Mouse (Mus musculus): ENCODE results near the gene Dcaf17. TPM values are rescaled to one million over a fixed set of nuclear protein-coding genes. Genes with fewer than 3 reads are reported as not detected.

Gene Dcaf17
- total and polyA plus RNA-seq, 3 experiments: 15.6 to 28.1 (median 22.7) TPM

- in situ Hi-C loops (cut with MboI; ENCODE audit: low pct_ligation_motif_present, low pct_unique_long_range_greater_than_20kb, low sequenced_read_pairs) (no loop called here), dilution Hi-C loops (cut with MboI; ENCODE audit: extremely low pct_ligation_motif_present, extremely low pct_unique_long_range_greater_than_20kb, low sequenced_read_pairs) (no loop called here)
- H3K4me1 ChIP-seq (ENCODE audit: control insufficient read depth in 1 of 2, insufficient read depth in 2 of 2): no peaks in the 10 kb centered on the region
- no peaks in the 10 kb centered on the region for H3K79me2 ChIP-seq (replicated peaks; ENCODE audit: control insufficient read depth, extremely low read depth, insufficient read depth, poor library complexity, severe bottlenecking)
- peaks cover 2% of the 10 kb centered on the region for H3K9me3 ChIP-seq (replicated peaks; ENCODE audit: low read length)
- no peak overlapping the region for H3K27ac ChIP-seq (ENCODE audit: insufficient read depth, low read depth)
- no peaks in the 10 kb centered on the region for H3K27me3 ChIP-seq (replicated peaks)
- TF ChIP-seq JUN (IDR thresholded peaks at IDR 0.05; ENCODE audit: insufficient read depth, low read depth, low read length): no peak
- no peak for TF ChIP-seq USF1 (IDR thresholded peaks at IDR 0.05; ENCODE audit: low read depth, low read length)
- TF ChIP-seq JUND (conservative IDR thresholded peaks at IDR 0.05; ENCODE audit: low read depth, low read length): no peak
- no peak for TF ChIP-seq PAX5 (IDR thresholded peaks at IDR 0.05; ENCODE audit: low read length)
- TF ChIP-seq EP300 (IDR thresholded peaks at IDR 0.05; ENCODE audit: low read length): no peak
- no peak for TF ChIP-seq ZC3H11A (IDR thresholded peaks at IDR 0.05; ENCODE audit: low read depth, low read length)
- no peak for DNase-seq (ENCODE audit: extremely low read depth)
- H3K9ac ChIP-seq (ENCODE audit: insufficient read depth, low read depth): no peak overlapping the region
- H3K4me3 ChIP-seq (replicated peaks in 1 of 3; ENCODE audit: low read depth in 2 of 3, low read length in 2 of 3, poor library complexity in 1 of 3): no peak overlapping the region
- H3K36me3 ChIP-seq (replicated peaks in 1 of 2; ENCODE audit: control insufficient read depth in 1 of 2, insufficient read depth in 1 of 2, low read length in 1 of 2): no peaks in the 10 kb centered on the region
- no peak overlapping the region for H3K4me2 ChIP-seq (ENCODE audit: insufficient read depth, low read depth, poor library complexity, severe bottlenecking)
Measured at GRCm38 (mm10) chr2:71134836-71135235, 79.7 kb downstream of the Dcaf17 start.

GRCm38 (mm10) chr2:71140622-71141021 is 85.5 kb downstream of the Dcaf17 start:
- no peak for DNase-seq (ENCODE audit: extremely low read depth)
- H3K4me3 ChIP-seq (replicated peaks in 1 of 3; ENCODE audit: low read depth in 2 of 3, low read length in 2 of 3, poor library complexity in 1 of 3): peak overlapping the region in 1 of 3 experiments; percentile 0

GRCm38 (mm10) chr2:71142410-71142809 is 87.3 kb downstream of the Dcaf17 start:
- in situ Hi-C loops (cut with MboI; ENCODE audit: low pct_ligation_motif_present, low pct_unique_long_range_greater_than_20kb, low sequenced_read_pairs): loop anchor here (10.0 kb wide), 1 partner anchor 62 kb away; no protein-coding TSS in a partner anchor
- dilution Hi-C loops (cut with MboI; ENCODE audit: extremely low pct_ligation_motif_present, extremely low pct_unique_long_range_greater_than_20kb, low sequenced_read_pairs): no loop called here
- no peaks in the 10 kb centered on the region for H3K4me1 ChIP-seq (ENCODE audit: control insufficient read depth in 1 of 2, insufficient read depth in 2 of 2)
- no peak overlapping the region for H3K4me2 ChIP-seq (ENCODE audit: insufficient read depth, low read depth, poor library complexity, severe bottlenecking)
- TF ChIP-seq RCOR1 (conservative IDR thresholded peaks at IDR 0.05; ENCODE audit: low read depth, low read length) (no peak), POLR2A (IDR thresholded peaks at IDR 0.05; ENCODE audit: low read depth, low read length) (no peak), MAFK (IDR thresholded peaks at IDR 0.05; ENCODE audit: insufficient replicate concordance, low read length) (no peak), USF2 (conservative IDR thresholded peaks at IDR 0.05; ENCODE audit: low read depth, low read length) (no peak), ZKSCAN1 (IDR thresholded peaks at IDR 0.05; ENCODE audit: borderline replicate concordance, low read depth, low read length) (no peak), E2F4 (IDR thresholded peaks at IDR 0.05; ENCODE audit: insufficient replicate concordance, low read depth, low read length) (no peak), MYC (IDR thresholded peaks at IDR 0.05; ENCODE audit: low read depth, low read length) (no peak), MXI1 (IDR thresholded peaks at IDR 0.05; ENCODE audit: low read depth, low read length) (no peak), MAZ (IDR thresholded peaks at IDR 0.05; ENCODE audit: low read depth, low read length) (no peak), ZMIZ1 (IDR thresholded peaks at IDR 0.05; ENCODE audit: low read depth, low read length) (no peak), GABPA (IDR thresholded peaks at IDR 0.05; ENCODE audit: insufficient replicate concordance, low read depth, low read length) (no peak), CHD1 (IDR thresholded peaks at IDR 0.05; ENCODE audit: low read depth, low read length) (no peak), BHLHE40 (IDR thresholded peaks at IDR 0.05; ENCODE audit: low read depth, low read length) (no peak), NRF1 (IDR thresholded peaks at IDR 0.05; ENCODE audit: low read depth, low read length) (no peak), JUN (IDR thresholded peaks at IDR 0.05; ENCODE audit: insufficient read depth, low read depth, low read length) (no peak)
- no peak overlapping the region for H3K9ac ChIP-seq (ENCODE audit: insufficient read depth, low read depth)
- no peaks in the 10 kb centered on the region for H3K36me3 ChIP-seq (replicated peaks in 1 of 2; ENCODE audit: control insufficient read depth in 1 of 2, insufficient read depth in 1 of 2, low read length in 1 of 2)
- H3K27ac ChIP-seq (ENCODE audit: insufficient read depth, low read depth): no peak overlapping the region
- H3K27me3 ChIP-seq (replicated peaks): no peaks in the 10 kb centered on the region
- peaks cover 2% of the 10 kb centered on the region for H3K9me3 ChIP-seq (replicated peaks; ENCODE audit: low read length)
- H3K4me3 ChIP-seq (replicated peaks in 1 of 3; ENCODE audit: low read depth in 2 of 3, low read length in 2 of 3, poor library complexity in 1 of 3): no peak overlapping the region
- H3K79me2 ChIP-seq (replicated peaks; ENCODE audit: control insufficient read depth, extremely low read depth, insufficient read depth, poor library complexity, severe bottlenecking): no peaks in the 10 kb centered on the region
- DNase-seq (ENCODE audit: extremely low read depth): no peak

More at GRCm38 (mm10) chr2:71140622-71141021, 85.5 kb downstream of the Dcaf17 start:
- in situ Hi-C loops (cut with MboI; ENCODE audit: low pct_ligation_motif_present, low pct_unique_long_range_greater_than_20kb, low sequenced_read_pairs) (loop anchor here (10.0 kb wide), 1 partner anchor 64 kb away; no protein-coding TSS in a partner anchor), dilution Hi-C loops (cut with MboI; ENCODE audit: extremely low pct_ligation_motif_present, extremely low pct_unique_long_range_greater_than_20kb, low sequenced_read_pairs) (no loop called here)
- H3K36me3 ChIP-seq (replicated peaks in 1 of 2; ENCODE audit: control insufficient read depth in 1 of 2, insufficient read depth in 1 of 2, low read length in 1 of 2): no peaks in the 10 kb centered on the region
- H3K4me1 ChIP-seq (ENCODE audit: control insufficient read depth in 1 of 2, insufficient read depth in 2 of 2): no peaks in the 10 kb centered on the region
- no peaks in the 10 kb centered on the region for H3K79me2 ChIP-seq (replicated peaks; ENCODE audit: control insufficient read depth, extremely low read depth, insufficient read depth, poor library complexity, severe bottlenecking)
- TF ChIP-seq CHD2 (IDR thresholded peaks at IDR 0.05; ENCODE audit: low read length) (0 out of 2 replicates have a peak, but pooled peaks have one; percentile 45), KAT2A (IDR thresholded peaks at IDR 0.05; ENCODE audit: insufficient replicate concordance, low read length) (no peak)
- H3K27ac ChIP-seq (ENCODE audit: insufficient read depth, low read depth): no peak overlapping the region
- peaks cover 2% of the 10 kb centered on the region for H3K9me3 ChIP-seq (replicated peaks; ENCODE audit: low read length)
- H3K27me3 ChIP-seq (replicated peaks): no peaks in the 10 kb centered on the region
- peak overlapping the region; percentile 37; the same call in 1 of the 2 replicates for H3K4me2 ChIP-seq (ENCODE audit: insufficient read depth, low read depth, poor library complexity, severe bottlenecking)
- no peak overlapping the region for H3K9ac ChIP-seq (ENCODE audit: insufficient read depth, low read depth)
